Mouse (Mus musculus): ENCODE data around the gene Vrk1. TPM values are rescaled to one million over a fixed set of nuclear protein-coding genes. Genes with fewer than 3 reads are reported as not detected.

Vrk1 gene
- polyA plus RNA-seq, 2 experiments: 60.2 to 103 TPM

DNA sequence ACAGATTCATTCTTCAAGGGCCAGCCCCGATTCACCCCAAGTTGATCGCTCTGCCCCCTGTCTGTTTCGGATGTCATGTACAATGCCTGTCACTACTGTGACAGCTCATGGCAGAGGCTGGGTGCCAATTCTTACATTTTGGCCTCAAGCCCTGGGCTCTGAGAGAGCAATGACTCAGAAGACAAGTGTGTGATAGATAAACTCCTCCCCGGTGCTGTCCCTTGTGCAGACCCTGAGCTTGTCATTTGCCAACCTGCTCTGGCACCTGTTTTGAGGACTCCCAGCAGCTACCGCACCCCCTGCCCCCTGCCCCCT, 105.8 kb downstream of the Vrk1 start:
- Histone ChIP-seq H3K27me3 (ENCODE audit: control insufficient read depth, insufficient read depth, low read length) (no peaks in the 10 kb centered on the region), H3K4me3 (ENCODE audit: insufficient read depth in 1 of 2, low read depth in 2 of 2, low read length in 2 of 2) (no peak overlapping the region), H3K4me2 (ENCODE audit: low read depth) (no peak overlapping the region), H3K36me3 (replicated peaks; ENCODE audit: control insufficient read depth, insufficient read depth, low read depth) (no peaks in the 10 kb centered on the region), H3K9ac (replicated peaks) (no peak overlapping the region), H3K4me1 (replicated peaks; ENCODE audit: control insufficient read depth in 2 of 2, insufficient read depth in 2 of 2, low read length in 1 of 2) (no peaks in the 10 kb centered on the region), H3K27ac (no peak overlapping the region), H3K9me3 (ENCODE audit: control insufficient read depth, low read length) (no peaks in the 10 kb centered on the region)
- WGBS (ENCODE audit: insufficient replicate concordance): 49% methylated on average over 5 of the region's 5 CpGs
- DNase-seq (ENCODE audit: low read depth in 3 of 3, low spot score in 3 of 3) (no peak), ATAC-seq (ENCODE audit: insufficient read depth) (no peak)
- no peak for TF ChIP-seq CTCF (IDR thresholded peaks at IDR 0.05; ENCODE audit: low read depth)
- TF ChIP-seq EP300 (IDR thresholded peaks at IDR 0.05; ENCODE audit: low read depth): no peak

DNA sequence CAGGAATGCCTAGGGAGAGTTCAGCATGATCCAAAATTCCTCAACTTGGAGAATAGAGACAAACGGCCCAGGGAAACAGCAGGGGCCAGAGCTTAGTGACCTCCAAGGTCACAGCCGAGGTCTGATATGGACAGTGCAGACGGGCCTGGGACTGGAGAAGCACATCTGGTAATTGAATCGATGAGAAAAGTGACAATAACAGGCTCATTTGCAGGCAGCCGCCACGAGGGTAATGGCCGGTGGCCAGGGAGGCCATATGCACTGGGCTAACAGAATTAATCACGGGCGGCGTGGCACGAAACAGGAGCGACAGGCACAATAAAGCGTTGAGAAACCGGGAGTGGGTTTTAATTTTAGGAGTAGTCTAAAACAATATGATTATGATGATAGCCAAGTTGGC, 113.2 kb downstream of the Vrk1 start:
- WGBS (ENCODE audit: insufficient replicate concordance): 77% methylated on average over 14 of the region's 14 CpGs
- Histone ChIP-seq H3K4me1 (replicated peaks; ENCODE audit: control insufficient read depth in 2 of 2, insufficient read depth in 2 of 2, low read length in 1 of 2) (no peaks in the 10 kb centered on the region), H3K9me3 (ENCODE audit: control insufficient read depth, low read length) (no peaks in the 10 kb centered on the region), H3K27ac (no peak overlapping the region), H3K4me3 (ENCODE audit: insufficient read depth in 1 of 2, low read depth in 2 of 2, low read length in 2 of 2) (no peak overlapping the region), H3K9ac (replicated peaks) (no peak overlapping the region), H3K4me2 (ENCODE audit: low read depth) (no peak overlapping the region), H3K36me3 (replicated peaks; ENCODE audit: control insufficient read depth, insufficient read depth, low read depth) (no peaks in the 10 kb centered on the region), H3K27me3 (ENCODE audit: control insufficient read depth, insufficient read depth, low read length) (no peaks in the 10 kb centered on the region)
- TF ChIP-seq CTCF (IDR thresholded peaks at IDR 0.05; ENCODE audit: low read depth): no peak
- no peak for TF ChIP-seq EP300 (IDR thresholded peaks at IDR 0.05; ENCODE audit: low read depth)
- DNase-seq (ENCODE audit: low read depth in 3 of 3, low spot score in 3 of 3) (no peak), ATAC-seq (ENCODE audit: insufficient read depth) (no peak)

DNA sequence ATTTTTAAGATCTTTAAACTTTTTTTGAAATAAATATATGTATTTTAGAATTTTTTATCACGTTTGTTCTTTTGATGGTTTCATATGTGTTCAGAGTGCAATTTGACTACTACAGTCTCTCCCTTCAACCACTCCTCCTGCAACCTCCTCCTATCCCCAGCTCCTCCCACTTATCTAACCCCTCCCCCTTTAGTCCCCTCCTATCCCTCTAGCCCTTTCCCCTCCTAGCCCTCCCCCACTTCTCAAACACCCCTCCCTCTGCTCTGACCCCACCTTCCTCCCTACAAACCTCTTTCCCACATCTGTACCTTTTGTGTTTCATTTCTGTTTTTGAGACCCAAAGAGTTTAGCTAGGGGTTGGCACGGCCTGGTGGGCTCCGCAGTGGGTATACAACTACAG, 114.6 kb downstream of the Vrk1 start:
- H3K27ac ChIP-seq: no peak overlapping the region
- H3K4me3 ChIP-seq (ENCODE audit: insufficient read depth in 1 of 2, low read depth in 2 of 2, low read length in 2 of 2): no peak overlapping the region
- H3K4me2 ChIP-seq (ENCODE audit: low read depth): no peak overlapping the region
- no peaks in the 10 kb centered on the region for H3K4me1 ChIP-seq (replicated peaks; ENCODE audit: control insufficient read depth in 2 of 2, insufficient read depth in 2 of 2, low read length in 1 of 2)
- H3K9ac ChIP-seq (replicated peaks): no peak overlapping the region
- DNase-seq (ENCODE audit: low read depth in 3 of 3, low spot score in 3 of 3) (no peak), ATAC-seq (ENCODE audit: insufficient read depth) (no peak)
- H3K9me3 ChIP-seq (ENCODE audit: control insufficient read depth, low read length): no peaks in the 10 kb centered on the region
- H3K36me3 ChIP-seq (replicated peaks; ENCODE audit: control insufficient read depth, insufficient read depth, low read depth): no peaks in the 10 kb centered on the region
- no peak for TF ChIP-seq EP300 (IDR thresholded peaks at IDR 0.05; ENCODE audit: low read depth)
- no peak for TF ChIP-seq CTCF (IDR thresholded peaks at IDR 0.05; ENCODE audit: low read depth)
- no peaks in the 10 kb centered on the region for H3K27me3 ChIP-seq (ENCODE audit: control insufficient read depth, insufficient read depth, low read length)
- 65% methylated on average over 3 of the region's 3 CpGs for WGBS (ENCODE audit: insufficient replicate concordance)

Other genes starting within 250 kb of the Vrk1 start
- gene Papola, start 225.5 kb upstream of the Vrk1 start, polyA plus RNA-seq (2012; rRNA removed): 52.3 and 57.4 TPM in 2 replicates
- 79.2 and 88.7 TPM in 2 replicates for gene Papola, start 225.5 kb upstream of the Vrk1 start, polyA plus RNA-seq (2014; fragmentation: Nextera tagmentation; extraction: Ambion mirVana)

Data from liver, embryonic 14.5 days (tissue).